Mouse (Mus musculus) embryonic facial prominence, embryonic 10.5 days (tissue): Measurements from ENCODE around the gene Psmd6. TPM values are rescaled to one million over a fixed set of nuclear protein-coding genes. Genes with fewer than 3 reads are reported as not detected.

Source experiments
- DNase-seq: peaks from one replicate; pipeline ENCODE4 v3.0.0-alpha.2; 2017; ENCODE audit warnings: low spot score
- H3K27ac ChIP-seq: fragments of 300-500 bp; sonication (generic); replicated peaks from 2 replicates; pipeline ENCODE4 v1.5.1; 2016; ENCODE audit warnings: mild to moderate bottlenecking
- H3K27me3 ChIP-seq: fragments of 300-500 bp; sonication (generic); replicated peaks from 2 replicates; pipeline ENCODE4 v1.6.1; 2016; ENCODE audit warnings: low read depth, mild to moderate bottlenecking; ENCODE audit not compliant: poor library complexity, severe bottlenecking
- H3K36me3 ChIP-seq: fragments of 300-500 bp; sonication (generic); replicated peaks from 2 replicates; pipeline ENCODE4 v1.6.1; 2016; ENCODE audit warnings: mild to moderate bottlenecking, moderate library complexity
- H3K4me1 ChIP-seq: fragments of 300-500 bp; sonication (generic); 2 replicates; pipeline ENCODE4 v1.6.1; 2016
- H3K4me3 ChIP-seq: fragments of 300-500 bp; sonication (generic); 2 replicates; pipeline ENCODE4 v1.5.1; 2016; ENCODE audit warnings: mild to moderate bottlenecking, moderate library complexity
- H3K9me3 ChIP-seq: fragments of 300-500 bp; sonication (generic); 2 replicates; pipeline ENCODE4 v1.6.1; 2016; ENCODE audit warnings: mild to moderate bottlenecking
- WGBS: fragments of 180-500 bp; shearing (Covaris S2); methylation state at CpG from one replicate; pipeline ENCODE4 v1.1.7; 2016; 5-methylcytosine and 5-hydroxymethylcytosine counted together
- polyA plus RNA-seq: library from polyadenylated mRNA; unstranded; fragments of >200 nt; fragmentation: Nextera tagmentation; extraction: Ambion mirVana; gene quantifications from 2 replicates; pipeline ENCODE4 v1.2.1, GENCODE M21; 2016

Psmd6 gene
- polyA plus RNA-seq, 1 experiment from 2014 or later, result 285 TPM

GRCm38 (mm10) chr14:14083811-14084210 is 37.0 kb downstream of the Psmd6 start:
- H3K4me3 ChIP-seq, result no peak overlapping the region
- H3K27me3 ChIP-seq, result no peaks in the 10 kb centered on the region
- no peaks in the 10 kb centered on the region for H3K4me1 ChIP-seq
- no peak overlapping the region for H3K27ac ChIP-seq
- DNase-seq, result no peak
- H3K36me3 ChIP-seq, result peaks cover 8% of the 10 kb centered on the region
- WGBS, result 95% methylated on average over 8 of the region's 8 CpGs
- no peaks in the 10 kb centered on the region for H3K9me3 ChIP-seq

DNA sequence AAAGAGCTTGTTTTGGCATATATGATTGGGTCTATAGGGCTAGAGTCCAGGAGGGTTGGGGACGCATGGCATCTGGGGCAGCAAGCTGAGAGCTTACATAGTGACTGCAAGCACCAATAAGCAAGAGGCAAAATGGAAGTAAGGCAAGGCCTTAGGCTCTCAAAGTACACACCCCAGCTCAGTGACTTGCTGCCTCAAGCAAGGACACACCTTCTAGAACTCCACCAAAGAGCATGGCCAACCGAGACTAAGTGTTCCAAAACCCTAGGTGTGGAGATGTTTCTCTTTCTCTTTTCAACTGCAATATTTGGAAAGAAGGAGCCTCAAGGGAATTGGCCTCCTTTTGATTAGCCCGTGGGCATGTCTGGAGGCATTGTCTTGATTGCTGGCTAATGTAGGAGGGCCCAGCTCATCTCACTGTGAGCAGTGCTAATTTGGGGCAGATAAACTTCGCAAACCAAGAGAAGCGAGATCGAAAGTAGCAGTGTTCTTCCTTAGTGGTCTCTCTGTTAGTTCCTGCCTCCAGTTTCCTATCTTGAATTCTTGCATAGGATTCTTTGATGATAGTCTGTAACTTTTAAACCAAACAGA is 40.1 kb downstream of the Psmd6 start:
- Histone ChIP-seq H3K36me3 (no peaks in the 10 kb centered on the region), H3K9me3 (no peaks in the 10 kb centered on the region), H3K27me3 (no peaks in the 10 kb centered on the region), H3K4me1 (no peaks in the 10 kb centered on the region), H3K4me3 (no peak overlapping the region), H3K27ac (no peak overlapping the region)
- WGBS, result 91% methylated on average over 6 of the region's 6 CpGs
- no peak for DNase-seq

DNA sequence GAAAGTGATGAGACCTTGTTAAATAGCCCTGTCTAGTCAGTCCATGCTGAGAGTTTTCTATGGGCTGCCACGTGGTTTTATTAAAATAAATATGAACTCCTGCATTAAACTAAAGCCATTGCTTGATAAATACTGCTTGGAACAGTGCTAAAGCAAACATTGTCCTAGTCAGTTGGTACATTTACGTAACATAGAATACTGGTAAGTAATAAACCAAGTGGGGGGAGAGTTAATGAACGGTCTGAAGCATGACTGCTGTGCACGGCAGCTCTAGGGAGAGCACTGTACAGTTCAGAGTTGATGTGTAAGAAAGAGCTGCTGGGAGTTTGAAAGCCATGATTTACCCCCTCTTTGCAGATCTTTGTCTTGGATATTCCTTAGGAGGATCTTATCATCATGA is 49.3 kb downstream of the Psmd6 start:
- peaks cover 39% of the 10 kb centered on the region for H3K4me1 ChIP-seq
- no peaks in the 10 kb centered on the region for H3K9me3 ChIP-seq
- no peaks in the 10 kb centered on the region for H3K27me3 ChIP-seq
- no peak overlapping the region for H3K4me3 ChIP-seq
- H3K36me3 ChIP-seq, result no peaks in the 10 kb centered on the region
- DNase-seq, result no peak
- no peak overlapping the region for H3K27ac ChIP-seq
- 79% methylated on average over 4 of the region's 4 CpGs for WGBS

DNA sequence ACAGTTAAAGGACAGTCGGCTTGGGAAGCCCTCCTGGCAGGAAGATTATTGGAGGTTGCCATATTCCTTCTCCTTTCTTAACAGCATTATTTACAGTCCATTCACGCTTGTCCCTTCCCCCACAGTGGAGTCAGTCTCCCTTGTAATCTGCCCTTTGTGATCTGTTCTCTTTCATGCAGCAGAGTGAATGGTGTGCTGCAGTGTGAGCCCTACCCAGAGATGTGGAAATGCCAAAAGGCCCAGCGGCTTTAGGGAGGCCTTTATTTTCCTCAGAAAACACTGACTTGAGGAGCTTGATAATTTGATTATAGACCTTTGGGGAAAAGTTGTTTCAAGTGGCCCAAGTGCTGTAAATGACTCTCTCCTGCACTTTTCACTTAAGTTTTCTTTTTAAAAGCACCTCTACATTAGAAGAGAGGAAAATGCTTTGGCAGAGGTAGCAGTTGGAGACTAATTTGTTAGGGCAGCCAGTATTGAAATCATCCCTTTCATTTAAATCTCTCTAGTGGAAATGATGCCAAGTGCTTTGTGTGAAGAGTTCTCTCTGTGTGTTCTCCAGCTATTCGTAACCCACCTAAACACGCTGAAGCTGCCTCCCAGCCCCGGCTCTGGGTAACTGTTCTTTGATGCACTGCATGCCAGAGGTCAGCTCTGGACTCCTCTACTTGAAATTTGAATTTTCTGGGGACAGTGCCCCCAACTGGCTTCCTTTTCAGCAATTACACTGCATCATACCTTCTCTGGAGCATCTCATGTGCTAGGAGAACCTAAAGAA is 50.1 kb downstream of the Psmd6 start:
- H3K27me3 ChIP-seq, result no peaks in the 10 kb centered on the region
- no peaks in the 10 kb centered on the region for H3K36me3 ChIP-seq
- peak; percentile 21 for DNase-seq
- H3K4me1 ChIP-seq, result peaks cover 42% of the 10 kb centered on the region
- H3K4me3 ChIP-seq, result no peak overlapping the region
- H3K9me3 ChIP-seq, result no peaks in the 10 kb centered on the region
- 23% methylated on average over 6 of the region's 6 CpGs for WGBS
- 0 out of 2 replicates have a peak overlapping the region, but pooled peaks have one; percentile 44 for H3K27ac ChIP-seq

DNA sequence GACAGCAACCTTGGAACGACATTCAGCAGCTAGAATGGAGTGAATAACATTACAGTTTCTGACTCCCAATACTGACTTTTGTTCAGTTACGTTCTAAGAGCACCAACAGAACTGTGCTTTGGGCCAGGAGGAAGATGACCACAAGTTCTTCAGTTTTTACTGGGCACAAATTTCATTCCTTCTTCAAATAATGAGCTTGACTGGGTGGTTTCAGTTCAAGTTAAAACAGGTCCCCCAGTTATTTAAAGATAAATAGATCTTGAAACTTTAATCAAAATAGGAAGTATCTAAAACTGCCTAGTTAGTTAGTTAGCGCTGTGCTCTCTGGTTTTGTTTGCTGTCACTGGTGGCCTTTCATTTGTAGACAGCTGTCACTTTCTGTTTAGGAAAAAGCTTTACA is 52.2 kb downstream of the Psmd6 start:
- Histone ChIP-seq H3K4me1 (peaks cover 64% of the 10 kb centered on the region), H3K4me3 (no peak overlapping the region), H3K27ac (no peak overlapping the region), H3K9me3 (no peaks in the 10 kb centered on the region), H3K36me3 (no peaks in the 10 kb centered on the region), H3K27me3 (no peaks in the 10 kb centered on the region)
- WGBS, result 36% methylated on average over 3 of the region's 3 CpGs
- no peak for DNase-seq

- 10% methylated on average over 10 of the region's 10 CpGs for WGBS
- H3K27ac ChIP-seq, result peak overlapping the region; percentile 77
- no peaks in the 10 kb centered on the region for H3K9me3 ChIP-seq
- H3K4me1 ChIP-seq, result peaks cover 69% of the 10 kb centered on the region
- peak overlapping the region; percentile 33; the same call in 1 of the 2 replicates for H3K4me3 ChIP-seq
- DNase-seq, result peak; percentile 39
- no peaks in the 10 kb centered on the region for H3K36me3 ChIP-seq
- H3K27me3 ChIP-seq, result no peaks in the 10 kb centered on the region
Measured at GRCm38 (mm10) chr14:14067648-14068472, 52.9 kb downstream of the Psmd6 start.

DNA sequence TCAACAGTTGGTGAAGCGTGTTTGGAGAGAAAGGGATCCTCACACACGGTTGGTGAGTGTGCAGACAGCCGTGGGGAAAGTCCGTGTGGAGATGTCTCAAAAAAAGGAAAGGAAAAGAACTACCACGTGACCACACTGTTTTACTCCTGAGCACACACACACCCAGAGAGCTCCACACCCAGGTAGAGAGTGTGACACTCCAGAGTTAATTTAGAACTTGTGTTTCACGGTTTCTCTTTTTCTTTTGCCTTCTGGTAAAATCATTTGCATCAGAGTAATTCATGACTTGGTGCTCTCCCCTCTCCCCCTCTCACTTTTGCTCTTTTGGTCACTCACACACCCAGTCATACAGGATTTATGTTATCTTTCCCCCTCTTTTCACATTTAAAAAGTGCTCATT is 54.5 kb downstream of the Psmd6 start:
- 71% methylated on average over 6 of the region's 6 CpGs for WGBS
- no peak overlapping the region for H3K4me3 ChIP-seq
- H3K27ac ChIP-seq, result no peak overlapping the region
- no peak for DNase-seq
- H3K4me1 ChIP-seq, result peaks cover 63% of the 10 kb centered on the region
- no peaks in the 10 kb centered on the region for H3K27me3 ChIP-seq
- H3K36me3 ChIP-seq, result no peaks in the 10 kb centered on the region
- no peaks in the 10 kb centered on the region for H3K9me3 ChIP-seq

DNA sequence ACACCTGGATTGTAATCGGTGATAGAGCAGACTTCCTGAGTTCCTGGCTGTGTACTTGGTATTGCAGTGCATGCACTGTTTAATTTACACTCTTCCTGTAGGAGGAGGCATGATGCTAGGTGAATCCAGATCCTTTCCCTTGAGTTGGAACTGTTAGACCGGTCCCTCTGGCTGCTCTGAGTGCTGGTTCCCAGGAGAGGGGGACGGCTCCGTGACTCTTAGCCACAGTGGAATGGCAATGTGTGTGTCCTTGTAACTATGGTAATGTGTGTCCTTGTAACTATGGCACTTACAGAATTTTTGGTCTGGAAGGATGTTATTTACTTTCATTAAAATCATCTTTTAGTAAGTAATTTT is 55.7 kb downstream of the Psmd6 start:
- no peaks in the 10 kb centered on the region for H3K27me3 ChIP-seq
- H3K4me3 ChIP-seq, result no peak overlapping the region
- peak overlapping the region; percentile 40; the same call in 1 of the 2 replicates for H3K27ac ChIP-seq
- peaks cover 51% of the 10 kb centered on the region for H3K4me1 ChIP-seq
- no peaks in the 10 kb centered on the region for H3K9me3 ChIP-seq
- no peaks in the 10 kb centered on the region for H3K36me3 ChIP-seq
- peak; percentile 21 for DNase-seq
- WGBS, result 34% methylated on average over 4 of the region's 4 CpGs

DNA sequence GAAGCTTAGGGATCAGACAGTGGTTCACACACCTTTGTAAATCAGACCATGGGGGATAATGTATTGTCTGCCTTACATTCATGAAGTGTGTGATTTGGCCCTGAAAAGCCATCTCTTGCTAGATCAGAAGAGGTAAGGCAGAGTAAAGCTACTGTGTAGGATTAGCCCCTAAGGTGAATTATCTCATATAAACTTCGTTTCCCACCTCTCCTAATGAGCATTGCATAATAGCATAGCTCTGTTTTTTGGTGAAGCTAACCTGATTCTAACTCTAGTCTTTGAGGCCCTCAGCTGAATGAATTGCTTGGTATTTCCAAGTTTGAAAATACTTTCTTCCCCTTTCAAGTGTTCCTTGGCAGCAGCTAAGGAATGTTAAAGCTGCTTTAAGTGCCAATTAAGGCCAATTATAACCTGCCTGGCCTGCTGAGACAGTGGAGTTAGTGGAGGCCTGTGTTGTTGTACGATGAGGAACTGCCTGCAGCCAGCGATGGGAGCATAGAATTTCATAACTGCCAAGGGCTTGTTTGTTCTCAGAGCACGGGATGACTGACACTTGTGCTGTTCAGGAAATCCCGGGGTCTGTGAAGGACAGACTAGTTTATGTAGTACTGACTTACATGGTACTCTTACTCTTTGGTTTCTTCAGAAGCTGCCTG is 56.2 kb downstream of the Psmd6 start:
- H3K36me3 ChIP-seq, result no peaks in the 10 kb centered on the region
- peak; percentile 50 for DNase-seq
- no peak overlapping the region for H3K4me3 ChIP-seq
- WGBS, result 20% methylated on average over 5 of the region's 5 CpGs
- H3K9me3 ChIP-seq, result no peaks in the 10 kb centered on the region
- no peaks in the 10 kb centered on the region for H3K27me3 ChIP-seq
- H3K4me1 ChIP-seq, result peaks cover 48% of the 10 kb centered on the region
- peak overlapping the region; percentile 40; the same call in 1 of the 2 replicates for H3K27ac ChIP-seq

DNA sequence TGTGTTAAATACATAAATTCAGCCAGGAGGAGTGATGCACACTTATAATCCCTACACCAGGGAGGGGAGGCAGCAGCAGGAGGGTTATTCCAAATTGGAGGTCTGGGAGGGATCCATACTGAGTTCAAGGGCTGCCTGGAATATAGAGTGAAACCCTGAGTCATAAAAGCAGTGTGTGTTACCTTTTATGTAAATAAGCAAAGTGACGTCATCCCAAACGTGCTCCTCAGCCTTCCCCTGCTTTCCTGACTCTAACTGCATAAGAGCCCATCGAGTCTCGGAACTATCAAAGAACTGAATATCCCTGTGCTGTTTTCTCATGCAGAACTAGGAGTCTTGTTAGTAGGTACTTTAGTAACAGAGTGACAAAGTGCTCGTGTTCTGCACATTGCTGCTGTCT is 57.4 kb downstream of the Psmd6 start:
- Histone ChIP-seq H3K27me3 (no peaks in the 10 kb centered on the region), H3K9me3 (no peaks in the 10 kb centered on the region), H3K27ac (no peak overlapping the region), H3K4me1 (peaks cover 41% of the 10 kb centered on the region), H3K4me3 (no peak overlapping the region), H3K36me3 (peaks cover 4% of the 10 kb centered on the region)
- DNase-seq, result no peak
- 55% methylated on average over 5 of the region's 5 CpGs for WGBS

DNA sequence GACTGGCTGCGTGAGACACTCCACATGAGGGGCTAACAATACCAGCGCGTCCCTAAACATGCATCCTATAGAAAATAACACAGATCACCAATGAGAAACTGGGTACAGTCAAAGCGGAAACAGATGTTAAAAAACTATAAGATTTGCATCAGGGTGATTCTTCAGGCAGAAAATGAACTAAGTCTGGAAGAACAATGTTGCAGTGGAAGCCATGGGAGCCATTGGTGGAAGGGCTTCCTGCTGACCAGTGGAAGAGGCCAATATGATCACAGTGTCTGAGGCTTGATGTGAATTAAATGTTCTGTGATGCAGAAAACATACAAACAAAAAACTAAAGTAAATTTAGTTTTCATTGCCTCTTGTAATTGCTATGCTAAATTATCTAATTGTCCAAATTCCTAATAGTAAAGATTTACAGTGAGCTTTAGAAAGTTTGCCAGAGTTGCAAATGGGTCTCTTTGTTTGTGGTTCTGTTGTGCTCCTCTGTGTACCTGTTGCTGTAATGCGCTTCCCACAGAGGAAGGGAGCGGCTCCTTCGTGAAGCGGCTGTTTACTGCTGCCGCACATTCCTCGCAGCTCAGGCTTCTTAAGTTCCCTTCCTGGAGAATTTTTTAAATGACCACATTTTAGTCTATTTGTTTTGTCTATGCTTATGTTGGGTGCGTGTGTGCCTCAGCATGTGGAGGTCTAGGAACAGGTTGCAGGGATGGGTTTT is 58.1 kb downstream of the Psmd6 start:
- no peaks in the 10 kb centered on the region for H3K27me3 ChIP-seq
- H3K9me3 ChIP-seq, result no peaks in the 10 kb centered on the region
- H3K4me1 ChIP-seq, result peaks cover 34% of the 10 kb centered on the region
- H3K4me3 ChIP-seq, result no peak overlapping the region
- WGBS, result 75% methylated on average over 11 of the region's 11 CpGs
- peaks cover 7% of the 10 kb centered on the region for H3K36me3 ChIP-seq
- no peak for DNase-seq
- H3K27ac ChIP-seq, result no peak overlapping the region
